Comparison of ENCODE assay signal across 23 mouse cellular contexts in the genomic region with DNA sequence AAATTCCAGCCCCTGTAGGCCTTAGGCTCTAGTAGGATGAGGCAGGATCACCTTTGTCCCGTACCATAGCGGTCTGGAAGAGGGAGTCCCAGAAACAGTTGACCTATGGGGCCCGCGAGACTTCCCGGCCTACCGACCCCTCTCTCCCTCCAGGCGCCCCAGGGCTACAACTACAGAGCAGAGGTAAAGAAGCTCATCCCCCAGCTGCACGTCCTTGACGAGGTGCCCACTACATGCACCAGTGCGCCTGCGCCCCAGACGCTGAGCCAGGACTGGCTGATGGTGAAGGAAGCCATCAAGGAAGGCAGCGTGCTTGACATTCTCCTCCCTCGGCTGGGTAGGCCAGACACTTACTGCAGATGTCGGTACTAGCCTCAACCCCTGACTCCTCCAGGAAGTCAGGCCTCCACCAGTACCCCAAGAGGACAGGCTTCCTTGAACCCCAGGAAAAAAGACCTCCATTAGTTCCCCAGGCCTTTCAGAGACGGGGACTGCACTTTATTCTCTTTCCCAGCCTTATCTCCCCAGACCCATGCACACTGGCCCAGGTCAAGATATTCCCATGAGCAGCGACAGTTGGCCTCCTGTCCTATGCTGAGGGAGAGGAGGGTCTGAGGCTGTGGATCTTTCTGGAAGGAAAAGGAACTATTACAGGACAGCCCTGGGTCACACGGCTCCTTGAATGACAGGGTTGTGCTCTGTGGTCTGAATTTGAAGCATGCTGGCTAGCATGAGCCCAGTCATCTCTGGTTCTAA. TPM values are rescaled to one million over a fixed set of nuclear protein-coding genes. Genes with fewer than 3 reads are reported as not detected.
A peak's percentile ranks its signal among the peaks of the same experiment; 100 is the strongest.
DNase-seq lines count a peak whose midpoint lies in the region; ATAC-seq lines count a peak whose summit lies in the region.
"Had no signal": no experiment of that assay in that cellular context is flagged by ENCODE, and none has a peak within 500 bp of the region (broad histone marks: within the 10 kb centered on the region; RNA-seq: fewer than 3 reads in every experiment).

No protein-coding gene starts in this region.

- peaks cover 12% of the 10 kb centered on the region; the same call in 1 of the 2 replicates for H3K4me1 ChIP-seq in heart, embryonic 10.5 days
- peaks cover 5% of the 10 kb centered on the region for H3K4me1 ChIP-seq in heart, embryonic 11.5 days (ENCODE audit: control insufficient read depth, insufficient read depth, low read length)
- H3K4me1 ChIP-seq in liver, embryonic 15.5 days (replicated peaks): peaks cover 74% of the 10 kb centered on the region
- H3K4me1 ChIP-seq: embryonic facial prominence, embryonic 12.5 days; heart, embryonic 15.5 days had no signal

- H3K9me3 ChIP-seq in heart, embryonic 10.5 days: no peaks in the 10 kb centered on the region
- H3K9me3 ChIP-seq in heart, embryonic 11.5 days (replicated peaks; ENCODE audit: control insufficient read depth, low read length): no peaks in the 10 kb centered on the region
- H3K9me3 ChIP-seq in liver, embryonic 15.5 days (replicated peaks): no peaks in the 10 kb centered on the region
- H3K9me3 ChIP-seq: embryonic facial prominence, embryonic 12.5 days; heart, embryonic 15.5 days had no signal

- 86% methylated on average over 18 of the region's 18 CpGs for WGBS in heart, embryonic 10.5 days
- 82% methylated on average over 18 of the region's 18 CpGs for WGBS in heart, embryonic 11.5 days (ENCODE audit: insufficient replicate concordance)
- 76% methylated on average over 18 of the region's 18 CpGs for WGBS in liver, embryonic 15.5 days (ENCODE audit: insufficient replicate concordance)

- H3K27ac ChIP-seq in heart, embryonic 10.5 days: peak overlapping the region; percentile 52
- H3K27ac ChIP-seq in heart, embryonic 11.5 days (ENCODE audit: low read depth, low read length): no peak overlapping the region
- peak overlapping the region; percentile 91 for H3K27ac ChIP-seq in liver, embryonic 15.5 days (replicated peaks)
- H3K27ac ChIP-seq: embryonic facial prominence, embryonic 12.5 days; heart, embryonic 15.5 days; hindbrain, embryonic 14.5 days; kidney, postnatal 0 days; stomach, postnatal 0 days had no signal

- no peak overlapping the region for H3K9ac ChIP-seq in heart, embryonic 11.5 days (ENCODE audit: low read depth, low read length)
- H3K9ac ChIP-seq in liver, embryonic 15.5 days: peak overlapping the region; percentile 35; the same call in 1 of the 2 replicates
- H3K9ac ChIP-seq: embryonic facial prominence, embryonic 12.5 days; heart, embryonic 15.5 days; hindbrain, embryonic 14.5 days had no signal

- no peaks in the 10 kb centered on the region for H3K36me3 ChIP-seq in heart, embryonic 10.5 days
- H3K36me3 ChIP-seq in heart, embryonic 11.5 days (ENCODE audit: control insufficient read depth, insufficient read depth, low read length): no peaks in the 10 kb centered on the region
- no peaks in the 10 kb centered on the region for H3K36me3 ChIP-seq in liver, embryonic 15.5 days (replicated peaks)
- H3K36me3 ChIP-seq: embryonic facial prominence, embryonic 12.5 days; heart, embryonic 15.5 days had no signal

- ATAC-seq in heart, embryonic 11.5 days (replicated peaks; ENCODE audit: insufficient number of reproducible peaks, low FRiP score, low TSS enrichment): no peak
- peak; percentile 36; the same call in 1 of the 2 replicates for ATAC-seq in liver, embryonic 15.5 days (ENCODE audit: insufficient read depth)
- ATAC-seq: forebrain, embryonic 14.5 days; midbrain, embryonic 16.5 days had no signal

- no peak for DNase-seq in heart, embryonic 10.5 days (ENCODE audit: low spot score)
- peak; percentile 39 for DNase-seq in testis, postnatal 10 days (ENCODE audit: low spot score)
- DNase-seq in testis, postnatal 14 days (ENCODE audit: low spot score): no peak
- DNase-seq in left cerebral cortex, adult 9 months (ENCODE audit: low spot score in 2 of 2): no peak
- DNase-seq in thymus, postnatal 36 days: no peak
- DNase-seq: adrenal gland, postnatal 14 days; cerebellum, adult 11 months; cerebellum, adult 9-10 months; cerebellum, postnatal 36 days; heart, postnatal 36 days; kidney, adult 8-10 months; kidney, postnatal 4 days; right cerebral cortex, postnatal 25 days; spleen, adult 18-20 months had no signal

- H3K4me3 ChIP-seq in heart, embryonic 10.5 days: no peak overlapping the region
- H3K4me3 ChIP-seq in heart, embryonic 11.5 days (ENCODE audit: low read depth, low read length): no peak overlapping the region
- no peak overlapping the region for H3K4me3 ChIP-seq in liver, embryonic 15.5 days (replicated peaks)
- H3K4me3 ChIP-seq: embryonic facial prominence, embryonic 12.5 days; heart, embryonic 15.5 days had no signal

- no peak overlapping the region for H3K4me2 ChIP-seq in heart, embryonic 11.5 days
- H3K4me2 ChIP-seq in liver, embryonic 15.5 days: peak overlapping the region; percentile 18; the same call in 1 of the 2 replicates
- H3K4me2 ChIP-seq: embryonic facial prominence, embryonic 12.5 days; heart, embryonic 15.5 days; hindbrain, embryonic 14.5 days had no signal

- H3K27me3 ChIP-seq in heart, embryonic 10.5 days (ENCODE audit: insufficient read depth, poor library complexity, severe bottlenecking): peaks cover 13% of the 10 kb centered on the region; the same call in 1 of the 2 replicates
- peaks cover 3% of the 10 kb centered on the region; the same call in 1 of the 2 replicates for H3K27me3 ChIP-seq in heart, embryonic 11.5 days (ENCODE audit: control insufficient read depth, insufficient read depth, low read length)
- H3K27me3 ChIP-seq in liver, embryonic 15.5 days: 0 out of 2 replicates have a peak, but pooled peaks cover 4% of the 10 kb centered on the region
- H3K27me3 ChIP-seq: embryonic facial prominence, embryonic 12.5 days; heart, embryonic 15.5 days had no signal

RNA-seq across cellular contexts. Expression of a gene that starts 7.5 kb away (rescaled TPM):
- polyA plus RNA-seq in heart, embryonic 10.5 days (2016; fragmentation: Nextera tagmentation; extraction: Ambion mirVana): 1.4 and 2.1 TPM in 2 replicates
- polyA plus RNA-seq in heart, embryonic 11.5 days (2014; fragmentation: Nextera tagmentation; extraction: Ambion mirVana): 0.46 and 0.99 TPM in 2 replicates
- polyA plus RNA-seq in liver, embryonic 15.5 days (2015; fragmentation: Nextera tagmentation; extraction: Ambion mirVana): 0.60 and 0.91 TPM in 2 replicates

RNA-seq across cellular contexts. Expression of a gene that starts 9.3 kb away (rescaled TPM):
- polyA plus RNA-seq in heart, embryonic 10.5 days (2016; fragmentation: Nextera tagmentation; extraction: Ambion mirVana): 22.6 and 41.4 TPM in 2 replicates
- 14.3 and 17.5 TPM in 2 replicates for polyA plus RNA-seq in heart, embryonic 11.5 days (2014; fragmentation: Nextera tagmentation; extraction: Ambion mirVana)
- 27.3 and 33.4 TPM in 2 replicates for polyA plus RNA-seq in liver, embryonic 15.5 days (2015; fragmentation: Nextera tagmentation; extraction: Ambion mirVana)

RNA-seq across cellular contexts. Expression of a gene that starts 12.4 kb away (rescaled TPM):
- 3.3 and 6.7 TPM in 2 replicates for polyA plus RNA-seq in heart, embryonic 10.5 days (2016; fragmentation: Nextera tagmentation; extraction: Ambion mirVana)
- polyA plus RNA-seq in heart, embryonic 11.5 days (2014; fragmentation: Nextera tagmentation; extraction: Ambion mirVana): 1.6 TPM in 2 replicates
- polyA plus RNA-seq in liver, embryonic 15.5 days (2015; fragmentation: Nextera tagmentation; extraction: Ambion mirVana): 11.0 and 12.1 TPM in 2 replicates

RNA-seq across cellular contexts. Expression of a gene that starts 12.6 kb away (rescaled TPM):
- polyA plus RNA-seq in heart, embryonic 10.5 days (2016; fragmentation: Nextera tagmentation; extraction: Ambion mirVana): 89.6 and 92.6 TPM in 2 replicates
- 73.1 and 80.9 TPM in 2 replicates for polyA plus RNA-seq in heart, embryonic 11.5 days (2014; fragmentation: Nextera tagmentation; extraction: Ambion mirVana)
- 83.0 and 98.2 TPM in 2 replicates for polyA plus RNA-seq in liver, embryonic 15.5 days (2015; fragmentation: Nextera tagmentation; extraction: Ambion mirVana)

RNA-seq across cellular contexts. Expression of a gene that starts 22.2 kb away (rescaled TPM):
- 73.5 and 84.7 TPM in 2 replicates for polyA plus RNA-seq in heart, embryonic 10.5 days (2016; fragmentation: Nextera tagmentation; extraction: Ambion mirVana)
- polyA plus RNA-seq in heart, embryonic 11.5 days (2014; fragmentation: Nextera tagmentation; extraction: Ambion mirVana): 50.2 and 51.1 TPM in 2 replicates
- polyA plus RNA-seq in liver, embryonic 15.5 days (2015; fragmentation: Nextera tagmentation; extraction: Ambion mirVana): 26.7 and 32.6 TPM in 2 replicates
